In the genomic region with DNA sequence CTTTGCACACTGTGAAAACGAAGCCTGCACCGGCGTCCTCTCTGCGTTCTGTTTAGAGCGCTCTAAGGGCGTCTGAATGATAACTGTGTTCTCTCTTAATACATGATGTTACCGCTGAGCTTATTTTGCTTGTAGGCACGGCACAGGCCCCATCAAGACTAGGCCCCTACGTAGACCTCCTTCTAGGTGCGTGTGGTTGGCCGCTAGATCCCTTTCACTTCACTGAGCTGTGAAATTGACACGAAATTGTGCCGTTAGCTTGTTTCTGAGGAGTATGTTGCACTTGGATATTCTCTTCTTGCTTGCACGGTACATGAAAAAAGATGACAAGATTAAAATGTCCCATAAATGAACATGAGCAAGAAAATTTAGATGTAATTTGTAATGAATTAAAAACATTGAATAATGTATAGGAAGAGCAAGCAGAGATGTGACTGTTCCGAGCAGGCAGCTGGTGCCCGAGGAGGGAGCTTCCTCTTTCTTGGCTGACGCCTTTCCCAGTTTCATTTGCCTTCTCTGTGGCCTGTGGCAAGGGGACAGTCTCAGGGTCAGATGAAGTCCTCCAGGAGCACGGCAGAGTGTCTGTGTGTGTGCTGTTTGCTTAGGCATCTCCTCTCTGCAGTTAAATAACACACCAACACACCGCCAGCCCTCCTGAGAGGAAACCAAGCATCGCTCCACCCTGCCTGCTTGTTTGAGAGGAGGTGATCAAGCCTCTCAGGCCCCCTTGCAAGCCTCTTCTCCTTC, we compare ENCODE assay signal across 8 mouse cellular contexts.
DNase-seq lines count a peak whose midpoint lies in the region; ATAC-seq and TF ChIP-seq lines count a peak whose summit lies in the region.

No protein-coding gene starts in this region.

- TF ChIP-seq CTCF in heart, postnatal 0 days (IDR thresholded peaks at IDR 0.05; ENCODE audit: low read depth) = no peak
- TF ChIP-seq CTCF in MEL (IDR thresholded peaks at IDR 0.05 in 2 of 3, conservative IDR thresholded peaks at IDR 0.05 in 1 of 3; ENCODE audit: control insufficient read depth in 1 of 3, insufficient read depth in 1 of 3, low read depth in 2 of 3, low read length in 3 of 3, poor library complexity in 1 of 3, severe bottlenecking in 1 of 3) = no peak

- no peak for TF ChIP-seq POLR2A in MEL (IDR thresholded peaks at IDR 0.05; ENCODE audit: control insufficient read depth in 1 of 2, insufficient read depth in 1 of 2, low read depth in 1 of 2, low read length in 2 of 2, poor library complexity in 1 of 2)

- intact Hi-C loops in heart, postnatal 14 days (cut with DNase I) = no loop called here
- intact Hi-C loops in gastrocnemius, postnatal 14 days (cut with DNase I; ENCODE audit: low total_unique reads) = no loop called here

- no peaks in the 10 kb centered on the region for H3K36me3 ChIP-seq in heart, postnatal 0 days (replicated peaks; ENCODE audit: control insufficient read depth, insufficient read depth, low read length)
- H3K36me3 ChIP-seq in MEL (ENCODE audit: control insufficient read depth in 1 of 2, insufficient read depth in 2 of 2, low read length in 2 of 2) = no peaks in the 10 kb centered on the region
- H3K36me3 ChIP-seq in forebrain, embryonic 12.5 days (replicated peaks) = no peaks in the 10 kb centered on the region

- no peak for ATAC-seq in heart, postnatal 0 days (ENCODE audit: insufficient read depth, low read depth)
- ATAC-seq in forebrain, embryonic 12.5 days (ENCODE audit: low FRiP score) = no peak
- peak; percentile 74 for ATAC-seq in megakaryocyte progenitor cell, adult 5-6 weeks (replicated peaks; ENCODE audit: poor library complexity)
- ATAC-seq in erythroid progenitor cell, adult 5-6 weeks (replicated peaks; ENCODE audit: low FRiP score, poor library complexity, severe bottlenecking) = no peak

- no peak for DNase-seq in heart, postnatal 0 days (ENCODE audit: low spot score)
- DNase-seq in heart, postnatal 14 days = no peak
- peak; percentile 20 for DNase-seq in MEL (ENCODE audit: low read depth, low spot score)
- no peak for DNase-seq in adrenal gland, adult 2 months
- no peak for DNase-seq in gastrocnemius, postnatal 14 days

- H3K27ac ChIP-seq in heart, postnatal 0 days (ENCODE audit: low read depth) = 0 out of 2 replicates have a peak overlapping the region, but pooled peaks have one; percentile 11
- H3K27ac ChIP-seq in MEL (ENCODE audit: control insufficient read depth, low read depth, low read length) = no peak overlapping the region
- peak overlapping the region; percentile 67 for H3K27ac ChIP-seq in forebrain, embryonic 12.5 days

- no peak overlapping the region for H3K4me3 ChIP-seq in heart, postnatal 0 days (ENCODE audit: low read depth, low read length)
- H3K4me3 ChIP-seq in MEL (ENCODE audit: control insufficient read depth in 1 of 2, insufficient read depth in 1 of 2, low read depth in 2 of 2, low read length in 2 of 2) = peak overlapping the region in 1 of 2 experiments; percentile 31; a peak in 2 of 4 replicates
- no peak overlapping the region for H3K4me3 ChIP-seq in forebrain, embryonic 12.5 days (replicated peaks)

- peaks cover 24% of the 10 kb centered on the region for H3K4me1 ChIP-seq in heart, postnatal 0 days (ENCODE audit: control insufficient read depth, insufficient read depth)
- H3K4me1 ChIP-seq in MEL (ENCODE audit: control insufficient read depth in 1 of 2, insufficient read depth in 2 of 2, low read length in 2 of 2) = no peaks in the 10 kb centered on the region
- peaks cover 64% of the 10 kb centered on the region for H3K4me1 ChIP-seq in forebrain, embryonic 12.5 days

- no peak for TF ChIP-seq RAD21 in MEL (IDR thresholded peaks at IDR 0.05; ENCODE audit: low read depth, low read length)

- H3K27me3 ChIP-seq in heart, postnatal 0 days (ENCODE audit: control insufficient read depth, insufficient read depth, low read length) = no peaks in the 10 kb centered on the region
- no peaks in the 10 kb centered on the region; a peak in 1 of 4 replicates for H3K27me3 ChIP-seq in MEL (ENCODE audit: control insufficient read depth in 1 of 2, insufficient read depth in 2 of 2, low read length in 2 of 2)
- H3K27me3 ChIP-seq in forebrain, embryonic 12.5 days = no peaks in the 10 kb centered on the region

- 82% methylated on average over 20 of the region's 20 CpGs for WGBS in heart, postnatal 0 days
- 67% methylated on average over 20 of the region's 20 CpGs for WGBS in forebrain, embryonic 12.5 days

- H3K4me2 ChIP-seq in heart, postnatal 0 days (ENCODE audit: low read depth, low read length) = no peak overlapping the region
- no peak overlapping the region for H3K4me2 ChIP-seq in forebrain, embryonic 12.5 days

- no peaks in the 10 kb centered on the region for H3K79me2 ChIP-seq in MEL (ENCODE audit: control insufficient read depth, insufficient read depth, low read length, poor library complexity)

- H3K9me3 ChIP-seq in heart, postnatal 0 days (replicated peaks; ENCODE audit: control insufficient read depth, low read length) = no peaks in the 10 kb centered on the region
- no peaks in the 10 kb centered on the region for H3K9me3 ChIP-seq in MEL (replicated peaks; ENCODE audit: insufficient read depth, low read length)
- H3K9me3 ChIP-seq in forebrain, embryonic 12.5 days = no peaks in the 10 kb centered on the region

- no peak for TF ChIP-seq EP300 in heart, postnatal 0 days (IDR thresholded peaks at IDR 0.05; ENCODE audit: low read depth)
- TF ChIP-seq EP300 in MEL (IDR thresholded peaks at IDR 0.05; ENCODE audit: low read depth in 1 of 2, low read length in 2 of 2) = no peak

- H3K9ac ChIP-seq in heart, postnatal 0 days (replicated peaks; ENCODE audit: low read depth, low read length) = no peak overlapping the region
- H3K9ac ChIP-seq in MEL (ENCODE audit: control insufficient read depth, low read depth, low read length, poor library complexity, severe bottlenecking) = peak overlapping the region; percentile 17; the same call in 1 of the 2 replicates
- H3K9ac ChIP-seq in forebrain, embryonic 12.5 days = no peak overlapping the region

TF ChIP-seq in MEL, 35 proteins besides CTCF, POLR2A, EP300 and RAD21:
- TF ChIP-seq MXI1 (IDR thresholded peaks at IDR 0.05; ENCODE audit: low read depth, low read length) (no peak), MAZ (IDR thresholded peaks at IDR 0.05; ENCODE audit: low read depth, low read length) (no peak), GABPA (IDR thresholded peaks at IDR 0.05; ENCODE audit: low read depth, low read length) (no peak), TCF12 (IDR thresholded peaks at IDR 0.05; ENCODE audit: low read depth, low read length) (no peak), POLR2AphosphoS2 (IDR thresholded peaks at IDR 0.05; ENCODE audit: low read length) (no peak), MYC (IDR thresholded peaks at IDR 0.05; ENCODE audit: low read depth, low read length) (no peak), ZNF384 (IDR thresholded peaks at IDR 0.05; ENCODE audit: low read depth, low read length) (no peak), ELF1 (IDR thresholded peaks at IDR 0.05; ENCODE audit: low read depth, low read length) (no peak), GATA1 (IDR thresholded peaks at IDR 0.05; ENCODE audit: low read depth, low read length) (no peak), NRF1 (IDR thresholded peaks at IDR 0.05; ENCODE audit: insufficient read depth, low read depth, low read length, poor library complexity, severe bottlenecking) (no peak), MYB (IDR thresholded peaks at IDR 0.05; ENCODE audit: low read depth, low read length) (no peak), SMC3 (IDR thresholded peaks at IDR 0.05; ENCODE audit: low read depth, low read length) (no peak), USF1 (IDR thresholded peaks at IDR 0.05; ENCODE audit: low read depth, low read length) (no peak), JUND (IDR thresholded peaks at IDR 0.05; ENCODE audit: low read depth, low read length) (no peak), ZC3H11A (IDR thresholded peaks at IDR 0.05; ENCODE audit: low read depth, low read length) (no peak), ZMIZ1 (IDR thresholded peaks at IDR 0.05; ENCODE audit: low read depth, low read length) (no peak), TBP (IDR thresholded peaks at IDR 0.05; ENCODE audit: low read depth, low read length) (no peak), TAL1 (IDR thresholded peaks at IDR 0.05; ENCODE audit: low read length) (no peak), NELFE (IDR thresholded peaks at IDR 0.05; ENCODE audit: low read depth, low read length) (no peak)
